Mouse (Mus musculus): Measurements from ENCODE around the gene Tm4sf4.
A peak's percentile ranks its signal among the peaks of the same experiment; 100 is the strongest.

DNA sequence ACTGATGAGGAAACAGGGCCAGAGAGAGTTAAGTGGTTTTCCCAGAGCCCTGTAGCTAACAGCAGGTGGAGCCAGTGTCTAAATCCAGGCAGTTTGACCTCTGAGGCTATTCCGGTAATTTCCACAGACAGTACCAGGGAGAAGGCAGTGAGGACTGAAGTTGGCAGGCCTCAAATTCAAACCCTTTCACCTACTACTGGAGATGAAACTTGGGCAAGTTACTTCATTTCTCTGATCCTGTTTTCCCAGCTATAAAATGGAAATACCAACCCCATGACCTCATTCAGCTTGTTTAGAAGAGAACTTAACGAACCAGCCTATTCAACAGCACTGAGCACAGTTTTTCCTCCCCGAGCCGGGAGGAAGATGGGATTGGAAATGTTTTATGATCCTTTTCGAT, 45.2 kb downstream of the Tm4sf4 start:
- TF ChIP-seq CTCF (conservative IDR thresholded peaks at IDR 0.05; ENCODE audit: low read length) (peak; percentile 34), POU5F1 (IDR thresholded peaks at IDR 0.05; ENCODE audit: borderline replicate concordance, low read length) (no peak)
